Mouse (Mus musculus): Measurements from ENCODE around the gene Slc22a16.

Slc22a16 gene

DNA sequence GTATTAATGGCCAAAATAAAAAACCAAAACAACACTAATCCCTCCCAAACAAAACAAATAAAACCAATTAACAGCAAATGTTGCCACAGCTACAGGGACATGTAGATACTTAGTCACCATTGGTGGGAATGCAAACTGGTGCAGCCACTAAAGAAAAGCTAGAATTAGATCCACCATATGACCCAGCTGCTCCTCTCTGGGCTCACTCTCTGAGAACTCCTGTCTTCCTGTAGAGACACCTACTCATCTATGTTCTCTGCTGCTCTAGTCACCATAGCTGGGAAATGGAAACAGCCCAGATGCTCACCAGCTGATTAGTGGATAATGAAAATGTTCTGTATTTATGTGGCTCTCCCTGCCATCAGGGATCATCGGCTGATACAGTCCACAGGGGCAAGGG, 49.6 kb downstream of the Slc22a16 start:
- no peak for DNase-seq

DNA sequence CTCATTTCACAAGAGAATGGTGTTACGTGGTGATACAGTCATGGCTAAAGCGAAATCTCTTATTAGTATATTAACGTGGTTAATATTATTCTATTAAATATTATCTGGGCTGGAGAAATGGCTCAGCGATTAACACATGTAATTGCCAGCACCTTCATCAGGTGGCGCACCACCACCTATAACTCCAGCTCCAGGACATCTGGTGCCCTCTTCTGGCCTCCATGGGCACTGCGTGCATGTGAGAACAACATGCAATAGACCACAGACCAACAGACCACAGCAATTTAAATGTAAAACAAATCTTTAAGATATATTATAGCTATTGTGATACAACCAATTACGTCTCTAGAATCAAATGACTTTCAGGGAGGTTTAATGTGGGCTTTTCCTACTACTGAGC, 59.0 kb downstream of the Slc22a16 start:
- DNase-seq, result peak; percentile 75

DNA sequence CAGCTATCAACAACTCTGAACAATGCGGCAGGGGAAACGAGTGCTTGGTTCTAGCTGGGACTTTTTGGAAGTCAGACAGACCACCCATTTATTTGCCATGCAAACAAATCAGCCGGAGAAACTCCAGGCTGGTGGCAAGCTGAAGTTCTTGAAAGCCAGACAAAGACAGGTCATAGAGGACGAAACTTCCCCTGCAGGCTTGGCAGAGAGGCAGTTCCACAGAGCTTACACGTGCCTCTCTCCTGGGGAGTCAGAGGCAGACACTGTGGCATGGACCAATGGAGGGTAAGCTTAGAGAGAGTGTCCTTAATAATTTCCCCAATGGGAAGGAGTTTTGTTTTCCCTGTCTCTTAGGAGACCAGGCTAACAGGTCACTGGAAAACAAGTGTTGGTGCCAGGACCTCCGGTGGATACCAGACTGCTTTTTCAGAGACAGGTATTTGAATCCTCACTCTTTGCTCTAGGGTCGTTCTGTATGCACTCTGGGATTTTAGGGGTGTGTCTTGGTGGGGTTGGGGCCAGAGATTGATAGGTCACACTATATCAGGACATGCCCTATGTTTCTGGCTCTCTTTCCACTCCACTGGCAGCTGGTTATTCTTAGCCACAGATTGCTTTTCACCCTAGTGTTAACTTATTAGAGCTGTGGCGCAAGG, 59.6 kb downstream of the Slc22a16 start, which contains the start of gene Ddo:
TSS of gene Ddo (plus strand) at position 356 of the 656 bp plus-strand sequence.
- peak; percentile 89 for DNase-seq

DNA sequence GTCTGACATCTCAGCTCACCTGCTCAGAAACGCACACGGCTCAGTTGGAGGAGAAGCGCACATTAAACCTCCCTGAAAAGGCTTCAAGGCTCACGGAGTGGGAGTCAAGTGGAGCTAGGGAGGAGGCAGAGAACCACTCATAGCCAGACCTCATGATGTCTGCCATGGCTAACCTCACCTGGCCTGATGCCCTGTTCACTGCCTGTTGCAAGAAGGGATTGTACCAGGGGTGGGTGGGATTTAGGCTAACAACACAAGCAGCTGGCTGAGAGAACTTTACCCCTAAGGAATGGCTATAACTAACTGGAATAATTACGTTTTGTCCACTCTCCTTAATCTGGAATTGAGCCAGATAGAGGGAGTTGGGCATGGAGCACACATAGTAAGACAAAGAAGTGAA, 60.3 kb downstream of the Slc22a16 start:
- DNase-seq, result peak; percentile 71

DNA sequence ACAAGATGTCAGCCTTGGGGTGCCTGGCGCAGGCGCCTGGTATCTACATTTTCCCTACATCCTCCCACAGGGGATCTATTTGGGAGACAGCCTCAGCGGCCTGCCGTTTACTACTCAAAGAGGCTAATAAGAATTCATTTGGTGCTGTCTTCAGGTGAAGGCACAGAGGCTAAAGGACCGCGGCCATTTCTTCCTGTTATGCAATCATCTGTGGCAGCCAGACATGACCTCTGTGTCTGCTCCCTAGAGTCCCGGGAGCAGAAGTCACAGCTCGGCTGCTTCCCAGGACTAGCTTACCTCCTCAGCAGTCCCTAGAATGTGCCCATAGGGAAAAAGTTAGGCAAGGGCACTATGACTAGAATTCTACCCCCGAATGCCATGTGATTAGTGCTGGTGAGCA, 60.8 kb downstream of the Slc22a16 start:
- no peak for DNase-seq

DNA sequence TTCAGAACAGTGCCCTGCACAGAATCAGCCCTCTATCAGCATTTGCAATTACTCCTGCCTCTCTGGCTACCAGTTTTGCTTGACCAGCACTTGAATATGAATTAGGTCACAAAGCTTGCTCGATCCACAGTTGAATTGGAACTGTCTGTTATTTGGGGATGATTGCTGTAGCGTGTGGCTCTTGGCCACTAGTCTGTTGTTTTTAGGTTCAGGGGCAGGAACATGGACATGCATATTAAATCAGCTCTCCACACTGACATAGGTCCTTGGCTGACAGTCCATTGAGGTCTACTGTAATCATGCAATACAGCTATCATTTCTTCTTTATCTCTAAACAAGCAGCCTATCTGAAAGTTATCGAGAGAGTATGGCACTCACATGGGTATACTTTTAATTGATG, 62.0 kb downstream of the Slc22a16 start:
- DNase-seq, result no peak

DNA sequence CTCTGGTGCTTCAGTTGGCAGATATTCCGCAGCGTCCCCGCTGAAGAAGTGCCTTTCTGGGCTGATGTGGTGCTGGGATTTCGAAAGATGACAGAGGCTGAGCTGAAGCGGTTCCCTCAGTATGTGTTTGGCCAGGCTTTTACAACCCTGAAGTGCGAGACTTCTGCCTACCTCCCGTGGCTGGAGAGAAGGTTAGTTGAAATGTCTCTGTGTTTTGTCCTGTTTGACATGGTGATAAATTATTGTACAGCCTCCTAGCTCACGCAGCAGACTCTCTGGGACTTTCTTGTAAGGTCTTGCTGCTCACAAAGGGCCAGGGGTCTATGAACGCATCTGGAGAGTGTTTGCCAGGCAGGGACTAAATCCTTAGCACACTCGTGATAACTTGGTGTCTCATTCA, 67.2 kb downstream of the Slc22a16 start:
- DNase-seq, result no peak

DNA sequence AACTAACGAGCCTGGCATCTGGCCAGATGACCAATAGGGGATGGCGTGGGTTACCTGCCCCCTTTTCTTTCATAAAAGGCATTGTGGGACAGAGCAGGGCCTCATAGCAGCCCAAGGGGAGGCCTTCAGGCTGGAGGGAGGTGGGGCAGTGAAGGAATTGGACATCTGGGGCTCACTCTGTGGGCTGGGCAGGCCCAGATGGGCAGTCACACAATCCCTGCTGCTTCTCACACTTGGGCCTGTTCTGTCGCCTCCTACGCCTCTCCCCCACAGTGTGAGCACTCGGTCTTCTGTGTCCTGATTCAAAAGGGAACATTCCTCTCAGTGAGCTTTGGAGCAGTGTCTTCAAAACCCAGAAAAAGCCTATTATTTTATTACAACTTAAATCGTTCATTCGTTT, 68.1 kb downstream of the Slc22a16 start:
- DNase-seq, result peak; percentile 85

DNA sequence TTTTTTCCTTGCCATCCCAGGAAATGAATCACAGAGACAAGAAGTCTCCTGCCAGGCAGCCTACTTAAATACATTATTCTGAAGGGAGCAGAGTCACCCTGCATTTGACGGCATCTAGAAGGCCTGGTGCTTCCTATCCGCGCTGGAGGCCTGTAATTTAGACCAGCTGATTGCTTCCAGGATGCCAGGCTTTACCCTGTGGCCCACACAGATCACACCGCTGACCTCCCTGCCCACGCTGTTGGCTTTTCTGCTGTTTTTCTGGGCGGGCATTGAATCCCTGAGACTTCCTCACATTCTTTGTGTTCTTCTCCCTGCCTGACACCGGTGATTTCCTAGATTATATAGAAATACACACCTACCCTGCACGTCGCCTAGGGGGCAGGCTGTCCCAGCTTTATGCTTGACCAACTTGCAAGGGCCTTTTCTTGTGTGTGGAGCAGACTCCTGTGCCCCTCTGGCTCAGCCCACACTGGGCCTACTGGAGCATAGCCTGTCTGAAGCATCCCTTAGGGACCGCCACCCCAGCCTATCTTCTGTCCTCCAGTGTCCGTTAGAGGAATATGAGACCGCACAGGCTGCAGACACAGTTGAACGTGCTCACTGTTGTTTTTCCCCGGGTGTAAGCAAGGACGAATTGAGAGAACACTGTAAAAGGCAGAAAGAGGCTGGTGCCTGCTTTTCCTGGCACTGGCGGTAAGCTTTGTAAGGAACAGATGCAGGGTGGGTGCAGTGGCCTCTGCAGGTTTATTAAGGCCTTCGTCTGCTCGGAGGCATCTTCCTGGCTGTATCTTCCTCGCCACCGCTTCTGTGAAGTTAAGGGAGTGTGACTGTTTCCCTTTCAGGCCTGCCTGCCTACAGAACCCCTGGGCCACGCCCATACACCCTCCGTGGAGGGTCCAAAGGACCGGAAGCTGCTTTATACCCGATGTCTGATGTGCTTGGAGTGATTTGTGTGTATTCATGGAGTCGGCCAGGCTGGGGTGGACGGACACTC, 69.0 kb downstream of the Slc22a16 start:
- DNase-seq, result peak; percentile 57

DNA sequence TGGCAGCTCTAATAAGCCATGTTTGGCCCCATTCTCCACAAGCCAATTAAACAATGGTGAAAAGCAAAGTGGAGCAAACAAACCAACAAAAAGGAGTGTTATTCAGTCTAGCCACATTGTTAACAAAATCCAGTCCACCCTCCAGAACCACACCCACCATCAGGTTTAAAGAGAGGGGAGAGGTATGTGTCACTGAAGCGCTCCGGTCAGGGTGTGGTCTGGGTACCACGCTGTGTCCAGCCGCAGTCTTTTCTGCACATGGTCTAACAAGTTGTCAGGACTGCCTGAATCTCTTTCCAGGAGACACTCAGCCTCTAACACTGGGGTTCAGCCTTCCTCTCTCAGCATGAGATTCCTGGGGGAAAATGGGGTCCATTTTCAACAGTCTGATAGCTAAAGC, 70.3 kb downstream of the Slc22a16 start:
- no peak for DNase-seq

DNA sequence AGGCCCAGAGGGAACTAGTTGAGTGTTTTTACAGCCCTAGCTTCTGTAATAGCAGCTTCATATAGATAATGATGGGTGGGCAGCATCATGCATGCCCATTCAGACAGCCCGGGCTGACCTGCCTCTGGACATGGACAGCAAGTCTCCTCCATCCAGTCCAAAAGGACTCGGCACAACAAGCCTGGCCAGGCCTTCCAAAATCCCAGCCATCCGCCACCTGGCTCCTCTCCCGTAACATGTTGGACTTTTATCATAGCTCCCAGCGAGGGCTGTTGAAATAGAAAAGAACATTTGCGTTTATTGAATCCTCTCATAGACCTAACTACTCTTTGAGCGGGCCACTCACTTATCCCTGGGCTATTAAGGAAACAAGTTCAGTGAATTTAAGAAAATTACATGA, 71.8 kb downstream of the Slc22a16 start:
- DNase-seq, result peak; percentile 79

DNA sequence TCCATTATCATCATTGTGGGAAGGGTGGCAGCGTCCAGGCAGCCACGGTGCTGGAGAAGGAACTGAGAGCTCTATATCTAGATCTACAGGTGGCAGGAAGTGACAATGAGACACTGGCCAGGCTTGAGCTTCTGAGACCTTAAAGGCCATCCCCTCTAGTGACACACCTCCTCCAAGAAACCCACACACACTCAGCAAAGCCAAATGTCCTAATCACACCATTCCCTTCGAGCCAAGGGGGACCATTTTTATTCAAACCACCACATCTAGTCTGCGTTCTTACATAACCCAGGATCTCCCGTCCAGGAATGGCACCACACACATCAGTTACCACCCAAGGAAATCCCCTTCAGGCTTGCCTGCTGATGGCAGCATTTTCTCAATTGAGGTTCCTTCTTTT, 73.0 kb downstream of the Slc22a16 start:
- DNase-seq, result no peak

DNA sequence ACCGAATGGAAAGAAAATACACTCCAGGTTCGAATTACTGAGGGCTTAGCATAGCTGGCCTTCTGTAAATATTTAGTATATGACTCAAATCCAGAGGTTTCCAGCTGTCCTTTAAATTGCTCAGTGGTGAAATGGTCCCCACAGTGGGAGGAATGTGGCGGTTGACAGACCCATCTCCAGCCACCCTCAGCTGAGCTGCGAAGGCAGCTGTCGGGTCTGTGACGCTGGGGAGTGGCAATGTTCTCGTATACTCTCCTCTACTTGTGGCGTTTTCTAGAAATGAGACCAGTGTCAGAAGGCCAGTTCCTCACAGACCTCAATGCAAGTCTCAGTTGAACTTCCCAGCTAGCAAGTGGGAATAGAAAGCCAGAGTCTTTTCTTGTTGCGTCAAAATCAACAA, 74.3 kb downstream of the Slc22a16 start:
- no peak for DNase-seq

DNA sequence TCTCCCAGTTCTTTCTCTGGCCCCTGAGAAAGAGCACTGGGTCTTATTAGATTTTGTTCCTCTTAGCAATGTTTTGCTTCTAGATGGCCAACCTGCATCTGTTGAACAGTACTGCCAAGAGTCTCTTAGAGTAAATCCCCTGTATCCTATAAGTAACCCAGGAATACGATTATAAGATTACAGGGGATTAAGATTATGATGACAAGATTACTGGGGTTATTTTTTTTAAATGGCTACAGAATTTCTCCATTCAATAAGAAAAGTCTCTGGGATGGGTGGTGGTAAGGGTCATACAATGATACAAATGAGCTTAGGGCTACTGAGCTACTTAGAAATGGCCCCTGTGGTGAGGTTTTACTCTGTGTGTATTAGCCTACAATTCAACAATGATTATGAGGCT, 75.2 kb downstream of the Slc22a16 start:
- no peak for DNase-seq

DNA sequence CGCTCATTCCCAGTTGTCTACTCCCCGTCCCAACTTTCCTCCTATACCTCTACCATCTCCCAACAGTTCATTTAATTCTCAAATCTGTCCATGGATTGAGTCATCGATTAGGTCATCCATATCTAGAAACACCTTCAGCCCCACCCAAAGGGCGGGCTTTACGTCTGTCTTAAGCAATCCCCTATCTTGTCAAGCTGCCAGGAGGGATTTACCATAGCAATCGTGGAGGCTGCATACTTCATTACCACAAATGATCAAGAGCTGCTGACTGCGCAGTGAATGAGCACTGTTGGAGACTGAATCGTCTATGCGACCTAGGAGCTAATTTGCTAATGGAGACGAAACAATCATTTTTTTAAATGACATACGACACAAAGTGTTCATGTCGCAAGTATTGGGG, 78.6 kb downstream of the Slc22a16 start:
- no peak for DNase-seq

DNA sequence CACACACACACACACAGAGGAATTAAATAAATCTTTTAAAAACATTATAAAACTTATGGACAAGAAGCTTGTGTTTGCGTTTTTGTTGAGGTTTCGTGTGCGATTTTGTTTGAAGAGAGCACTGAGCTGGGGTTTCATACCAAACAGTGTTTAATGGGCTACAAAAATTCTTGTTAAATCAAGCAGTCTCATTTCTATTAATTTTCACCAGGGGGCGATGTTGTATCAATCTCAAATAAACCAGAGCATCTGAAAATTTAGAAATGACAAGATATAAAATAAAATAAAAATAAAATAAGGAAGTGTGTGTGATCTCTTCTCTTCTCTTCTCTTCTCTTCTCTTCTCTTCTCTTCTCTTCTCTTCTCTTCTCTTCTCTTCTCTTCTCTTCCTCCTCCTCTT, 79.5 kb downstream of the Slc22a16 start:
- peak; percentile 57 for DNase-seq

DNA sequence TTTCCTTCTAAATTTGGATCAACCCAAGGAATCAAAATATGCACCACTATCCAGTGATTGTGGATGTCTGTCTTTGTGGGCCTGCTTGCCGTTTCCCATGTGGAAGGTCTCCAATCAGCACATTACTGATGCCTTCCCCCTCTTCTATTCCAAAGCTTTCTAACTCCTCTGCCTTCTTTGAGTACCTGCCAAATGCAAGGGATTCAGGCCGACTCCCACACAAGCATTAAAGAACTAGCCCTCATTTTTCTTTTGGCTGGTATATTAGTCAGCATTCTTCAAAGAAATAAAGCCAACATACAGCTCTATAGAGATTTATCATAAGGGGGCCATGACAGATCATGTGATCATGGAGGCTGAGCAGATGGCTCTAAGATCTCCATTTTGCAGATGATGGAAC, 81.5 kb downstream of the Slc22a16 start:
- DNase-seq, result no peak

Data from cerebellum, adult 9-10 months (tissue).